Mouse (Mus musculus): ENCODE data around the gene Rpl18a. TPM values are rescaled to one million over a fixed set of nuclear protein-coding genes. Genes with fewer than 3 reads are reported as not detected.

Gene Rpl18a
- polyA plus RNA-seq, 1 experiment from 2014 or later = 2,947 TPM

DNA sequence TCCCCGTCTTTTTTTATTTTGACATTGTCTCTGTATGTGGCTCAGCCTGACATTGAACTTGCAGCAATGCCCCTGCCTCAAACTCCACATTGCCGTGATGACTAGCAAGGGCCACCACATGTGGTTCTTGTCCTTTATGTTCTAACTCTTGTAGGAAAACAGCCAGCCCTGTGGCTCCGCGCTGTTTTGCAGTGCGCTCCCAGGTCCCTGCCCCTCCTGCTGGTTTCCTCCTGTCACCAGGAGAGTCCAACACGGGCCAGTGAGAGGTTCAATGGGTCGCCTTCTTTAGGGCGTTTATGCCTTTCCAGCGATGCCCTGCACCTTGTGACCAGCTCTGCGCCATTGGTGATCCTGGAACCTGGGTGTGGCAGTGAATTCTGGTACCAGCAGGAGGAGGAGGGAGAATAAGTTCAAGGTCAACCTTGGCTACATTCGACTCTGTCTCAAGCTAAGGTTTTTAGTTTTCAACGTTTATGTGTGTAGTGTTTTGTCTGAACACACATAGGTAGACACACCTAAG is 31.2 kb downstream of the Rpl18a start:
- Histone ChIP-seq H3K4me3 (ENCODE audit: low read depth, low read length) (peak overlapping the region; percentile 51), H3K27me3 (replicated peaks; ENCODE audit: control insufficient read depth, insufficient read depth, low read length) (peaks cover 38% of the 10 kb centered on the region), H3K4me1 (replicated peaks; ENCODE audit: control insufficient read depth, insufficient read depth, low read length) (peaks cover 13% of the 10 kb centered on the region), H3K9me3 (ENCODE audit: control insufficient read depth) (no peaks in the 10 kb centered on the region), H3K27ac (ENCODE audit: low read depth, low read length) (no peak overlapping the region), H3K36me3 (ENCODE audit: control insufficient read depth, insufficient read depth) (peaks cover 8% of the 10 kb centered on the region; the same call in 1 of the 2 replicates), H3K4me2 (replicated peaks; ENCODE audit: low read depth) (peak overlapping the region; percentile 67), H3K9ac (ENCODE audit: low read depth, low read length) (no peak overlapping the region)
- WGBS = 4% methylated on average over 12 of the region's 12 CpGs
- peak; percentile 11; the same call in 1 of the 2 replicates for ATAC-seq
- TF ChIP-seq CTCF (IDR thresholded peaks at IDR 0.05; ENCODE audit: low read depth) = no peak; the same call in 1 of the 2 replicates

DNA sequence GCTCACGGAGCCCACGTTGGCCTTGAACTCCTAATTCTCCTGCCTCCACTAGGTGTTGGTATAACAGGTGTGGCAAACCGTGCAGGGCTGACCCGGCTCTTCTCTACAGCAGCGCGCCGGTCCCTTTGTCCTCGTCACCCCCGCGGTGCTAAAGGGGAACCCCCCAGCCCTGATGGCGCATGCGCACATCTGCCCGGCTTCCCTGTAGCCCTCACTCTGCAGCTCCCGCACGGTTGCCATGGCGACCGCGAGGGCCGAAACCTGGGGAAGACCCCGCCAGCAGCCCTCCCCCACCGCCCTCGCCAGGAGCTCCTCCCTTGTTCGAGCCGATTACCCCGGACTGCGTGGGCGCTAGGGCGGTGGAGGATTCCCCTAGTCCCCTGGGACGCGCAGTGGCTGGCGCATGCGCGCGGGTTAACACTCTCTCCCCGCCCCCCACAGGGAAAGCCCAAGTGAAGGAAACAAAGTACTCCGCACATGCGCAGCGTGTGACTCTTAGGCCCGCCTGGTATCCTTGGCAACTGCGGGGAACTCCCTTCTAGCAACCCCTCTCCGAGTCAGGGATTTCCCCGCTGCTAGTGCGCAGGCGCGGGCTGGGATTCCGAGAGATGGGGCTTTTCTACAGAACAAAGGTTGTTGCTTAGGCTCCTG is 31.7 kb downstream of the Rpl18a start:
- Histone ChIP-seq H3K36me3 (ENCODE audit: control insufficient read depth, insufficient read depth) (peaks cover 8% of the 10 kb centered on the region; the same call in 1 of the 2 replicates), H3K9ac (ENCODE audit: low read depth, low read length) (peak overlapping the region; percentile 37; the same call in 1 of the 2 replicates), H3K4me1 (replicated peaks; ENCODE audit: control insufficient read depth, insufficient read depth, low read length) (peaks cover 13% of the 10 kb centered on the region), H3K27me3 (replicated peaks; ENCODE audit: control insufficient read depth, insufficient read depth, low read length) (peaks cover 38% of the 10 kb centered on the region), H3K4me3 (ENCODE audit: low read depth, low read length) (peak overlapping the region; percentile 51), H3K9me3 (ENCODE audit: control insufficient read depth) (no peaks in the 10 kb centered on the region), H3K27ac (ENCODE audit: low read depth, low read length) (no peak overlapping the region), H3K4me2 (replicated peaks; ENCODE audit: low read depth) (peak overlapping the region; percentile 67)
- TF ChIP-seq CTCF (IDR thresholded peaks at IDR 0.05; ENCODE audit: low read depth) = no peak
- peak; percentile 89 for ATAC-seq
- whole genome bisulfite sequencing = 0% methylated on average over 46 of the region's 46 CpGs

DNA sequence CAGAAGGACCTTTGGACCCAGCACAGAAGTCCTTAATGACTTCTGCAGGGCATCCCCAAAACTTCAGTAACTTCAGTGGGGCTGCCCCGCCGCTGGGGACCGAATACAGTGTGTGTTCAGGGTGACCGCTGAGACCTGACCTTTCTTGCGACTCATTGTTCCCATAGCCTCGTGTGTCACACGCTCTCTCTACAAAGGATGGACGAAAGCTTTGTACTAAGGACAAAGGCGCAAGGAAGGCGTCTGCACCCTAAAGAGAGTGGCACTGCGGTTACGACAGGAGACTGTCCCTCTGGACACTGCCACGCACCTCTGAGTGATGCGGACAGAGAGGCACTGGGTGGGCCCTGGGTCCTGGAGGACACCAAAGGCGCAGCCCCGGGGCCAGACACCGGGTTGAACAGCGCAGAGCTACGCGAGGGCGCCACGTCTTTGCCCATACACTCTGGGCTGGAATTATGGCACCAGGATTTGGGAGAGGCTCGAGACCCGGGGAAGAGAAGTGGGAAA is 32.4 kb downstream of the Rpl18a start:
- H3K27me3 ChIP-seq (replicated peaks; ENCODE audit: control insufficient read depth, insufficient read depth, low read length) = peaks cover 38% of the 10 kb centered on the region
- TF ChIP-seq CTCF (IDR thresholded peaks at IDR 0.05; ENCODE audit: low read depth) = no peak
- H3K4me3 ChIP-seq (ENCODE audit: low read depth, low read length) = peak overlapping the region; percentile 51
- peaks cover 13% of the 10 kb centered on the region for H3K4me1 ChIP-seq (replicated peaks; ENCODE audit: control insufficient read depth, insufficient read depth, low read length)
- no peaks in the 10 kb centered on the region for H3K9me3 ChIP-seq (ENCODE audit: control insufficient read depth)
- H3K36me3 ChIP-seq (ENCODE audit: control insufficient read depth, insufficient read depth) = peaks cover 8% of the 10 kb centered on the region; the same call in 1 of the 2 replicates
- peak overlapping the region; percentile 67 for H3K4me2 ChIP-seq (replicated peaks; ENCODE audit: low read depth)
- H3K27ac ChIP-seq (ENCODE audit: low read depth, low read length) = no peak overlapping the region
- 5% methylated on average over 24 of the region's 24 CpGs for WGBS
- H3K9ac ChIP-seq (ENCODE audit: low read depth, low read length) = peak overlapping the region; percentile 7; the same call in 1 of the 2 replicates
- ATAC-seq = no peak

DNA sequence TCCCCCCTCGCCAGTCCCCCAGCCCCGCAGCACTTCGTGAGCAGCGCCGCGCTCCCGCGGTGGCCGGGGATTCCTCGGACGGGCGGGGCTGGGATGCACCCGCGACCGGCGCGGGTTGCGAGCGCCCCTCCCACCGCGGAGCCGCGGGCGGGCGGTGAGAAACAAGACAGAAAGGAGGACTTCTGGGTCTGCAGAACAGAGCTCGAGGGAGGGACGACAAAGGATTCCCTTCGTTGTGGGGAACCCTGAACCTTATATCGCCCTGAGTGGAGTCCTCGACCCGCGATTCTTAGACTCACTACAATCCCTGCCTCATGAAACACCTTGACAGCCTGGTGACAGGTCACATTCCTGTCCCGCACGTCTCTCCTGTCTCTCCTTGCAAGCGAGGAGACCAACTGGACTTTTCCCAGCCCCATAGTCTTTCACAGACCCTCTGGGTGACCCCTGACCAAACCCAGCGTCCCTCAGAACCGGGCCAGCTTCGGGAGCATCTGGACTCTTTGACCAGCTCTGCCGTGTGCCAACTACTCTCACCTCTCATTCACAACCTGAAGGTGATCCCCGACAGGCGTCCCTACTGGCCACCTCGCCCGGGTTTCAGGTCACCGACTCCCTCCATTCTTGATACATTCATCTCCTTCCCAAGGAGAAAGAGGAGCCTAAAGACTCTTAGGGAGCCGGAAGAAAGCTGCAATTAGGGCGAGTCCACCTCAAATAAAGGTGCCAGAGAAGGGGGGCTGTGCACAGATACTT is 33.1 kb downstream of the Rpl18a start:
- peaks cover 13% of the 10 kb centered on the region for H3K4me1 ChIP-seq (replicated peaks; ENCODE audit: control insufficient read depth, insufficient read depth, low read length)
- peak overlapping the region; percentile 33 for H3K4me3 ChIP-seq (ENCODE audit: low read depth, low read length)
- no peak for TF ChIP-seq CTCF (IDR thresholded peaks at IDR 0.05; ENCODE audit: low read depth)
- no peak for ATAC-seq
- H3K27me3 ChIP-seq (replicated peaks; ENCODE audit: control insufficient read depth, insufficient read depth, low read length) = peaks cover 38% of the 10 kb centered on the region
- H3K27ac ChIP-seq (ENCODE audit: low read depth, low read length) = no peak overlapping the region
- H3K4me2 ChIP-seq (replicated peaks; ENCODE audit: low read depth) = peak overlapping the region; percentile 67
- 0 out of 2 replicates have a peak overlapping the region, but pooled peaks have one; percentile 7 for H3K9ac ChIP-seq (ENCODE audit: low read depth, low read length)
- peaks cover 8% of the 10 kb centered on the region; the same call in 1 of the 2 replicates for H3K36me3 ChIP-seq (ENCODE audit: control insufficient read depth, insufficient read depth)
- no peaks in the 10 kb centered on the region for H3K9me3 ChIP-seq (ENCODE audit: control insufficient read depth)
- under 1% methylated on average over 46 of the region's 46 CpGs for WGBS

DNA sequence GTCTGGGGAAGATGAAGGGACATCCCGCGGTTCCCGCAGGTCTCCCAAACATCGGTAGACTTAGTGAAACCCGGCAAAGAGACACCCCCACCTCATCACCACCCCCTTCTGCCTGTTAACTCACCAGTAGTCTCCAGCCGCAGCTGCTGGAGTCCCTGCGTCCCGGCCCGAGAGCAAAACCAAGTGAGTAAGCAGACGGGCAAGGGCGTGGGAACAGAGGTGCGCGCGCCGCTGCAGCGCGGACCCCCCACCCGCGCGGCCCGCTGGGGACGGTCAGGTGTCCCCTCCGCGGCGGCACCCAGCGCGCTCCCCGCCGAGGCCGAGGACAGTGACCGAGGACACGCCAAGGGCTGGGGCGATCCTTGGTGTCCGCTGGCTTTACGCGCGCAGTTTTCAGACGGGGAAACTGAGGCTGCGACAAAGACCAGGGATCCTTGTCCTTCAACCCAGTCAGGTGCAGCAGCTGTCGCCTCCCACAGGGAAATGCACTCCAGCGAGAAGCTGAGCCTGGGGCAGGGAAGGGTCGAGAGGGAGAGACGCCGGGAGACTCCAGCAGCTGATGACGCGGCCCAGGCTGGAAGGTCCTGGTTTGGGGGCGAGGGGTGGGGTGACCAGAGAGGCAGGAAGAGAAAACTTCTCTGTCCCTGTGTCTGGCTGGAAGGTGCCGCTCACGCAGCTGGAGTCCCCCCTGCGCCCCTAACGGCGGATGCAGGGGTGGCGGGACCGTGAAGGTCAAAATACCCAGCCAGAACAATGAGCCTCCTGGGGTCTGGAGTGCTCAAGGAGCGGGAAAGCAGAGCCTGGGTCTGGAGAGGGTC is 34.2 kb downstream of the Rpl18a start, which contains the start of gene Kcnn1:
Kcnn1 (minus strand) TSS at position 435 of the 818 bp plus-strand sequence.
- TF ChIP-seq CTCF (IDR thresholded peaks at IDR 0.05; ENCODE audit: low read depth) = peak; percentile 58
- Histone ChIP-seq H3K4me3 (ENCODE audit: low read depth, low read length) (peak within 1 kb of the TSS; percentile 33), H3K27ac (ENCODE audit: low read depth, low read length) (no peak within 1 kb of the TSS), H3K4me1 (replicated peaks; ENCODE audit: control insufficient read depth, insufficient read depth, low read length) (peaks cover 13% of the 10 kb centered on the region; the same call in 1 of the 2 replicates), H3K36me3 (ENCODE audit: control insufficient read depth, insufficient read depth) (peaks cover 7% of the 10 kb centered on the region; the same call in 1 of the 2 replicates), H3K27me3 (replicated peaks; ENCODE audit: control insufficient read depth, insufficient read depth, low read length) (peaks cover 38% of the 10 kb centered on the region), H3K9ac (ENCODE audit: low read depth, low read length) (peak within 1 kb of the TSS; percentile 22; the same call in 1 of the 2 replicates), H3K4me2 (replicated peaks; ENCODE audit: low read depth) (peak within 1 kb of the TSS; percentile 67), H3K9me3 (ENCODE audit: control insufficient read depth) (no peaks in the 10 kb centered on the region)
- WGBS = 1% methylated on average over 55 of the region's 55 CpGs
- no peak for ATAC-seq
